Mouse (Mus musculus) cerebellum, adult 2 months (tissue): Measurements from ENCODE around the gene Ttc34.

Experiments used
- CTCF ChIP-seq: fragments of 200-500 bp; IDR thresholded peaks from 2 replicates; pipeline ENCODE4 v1.5.1; 2011; ENCODE audit warnings: low read depth, mild to moderate bottlenecking, control low read depth, low read length, moderate library complexity, borderline replicate concordance; ENCODE audit not compliant: insufficient read depth
- POLR2A ChIP-seq: fragments of 200-500 bp; IDR thresholded peaks from 2 replicates; pipeline ENCODE4 v1.6.1; 2011; ENCODE audit warnings: low read length, control low read depth, borderline replicate concordance; ENCODE audit not compliant: insufficient read depth

DNA sequence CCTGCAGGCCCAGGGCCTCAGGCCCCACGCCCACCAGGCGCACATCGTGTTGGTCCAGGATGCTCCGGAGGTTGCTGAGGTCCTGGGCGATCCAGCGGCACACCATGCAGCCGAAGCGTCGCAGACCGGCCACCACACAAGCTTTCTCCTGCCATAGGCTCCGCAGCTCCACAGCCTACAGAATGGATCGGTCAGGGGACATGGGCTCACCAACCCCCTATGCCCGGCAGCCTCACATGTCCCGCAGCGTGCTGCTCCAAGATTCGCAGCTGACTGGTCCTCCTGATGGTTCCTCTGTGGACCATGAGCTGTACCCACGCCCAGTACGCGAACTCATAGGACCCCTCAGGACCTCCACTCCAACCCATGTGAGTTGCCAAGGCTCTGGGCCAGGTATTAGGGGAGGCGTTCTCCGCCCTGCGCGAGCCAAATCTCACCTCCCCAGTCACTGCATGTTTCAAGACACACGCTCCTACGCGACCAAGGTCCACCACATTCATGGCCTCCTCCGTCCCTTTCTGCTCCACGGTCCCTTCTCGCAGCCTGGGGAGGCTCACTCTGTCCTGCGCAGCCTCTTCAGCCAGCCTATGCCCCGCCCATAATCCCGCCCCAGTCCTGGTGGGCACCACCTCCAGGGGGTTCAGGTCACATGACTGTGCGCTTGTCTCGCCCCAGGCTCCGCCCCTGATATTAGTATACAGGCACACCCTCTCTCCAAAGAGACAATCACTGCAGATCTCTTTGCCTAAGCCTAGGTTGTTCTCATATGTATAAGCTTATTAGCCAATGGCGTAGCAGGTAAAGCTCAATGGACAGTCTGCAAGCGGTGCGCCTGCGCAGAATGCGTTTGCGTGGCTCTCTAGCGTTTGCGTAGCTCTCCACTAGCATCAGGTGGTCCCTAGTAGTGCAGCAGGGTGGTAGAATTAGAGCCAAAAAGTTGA is 61.5 kb downstream of the Ttc34 start, which contains the start of gene Fam213b:
- no peak for TF ChIP-seq CTCF
- TF ChIP-seq POLR2A = peak; percentile 98
